Mouse (Mus musculus) left cerebral cortex, adult 18-20 months (tissue): ENCODE measurements around the gene Calcrl. TPM values are rescaled to one million over a fixed set of nuclear protein-coding genes. Genes with fewer than 3 reads are reported as not detected.

ENCODE experiments used
- DNase-seq, 2 experiments: peaks; one replicate each; pipeline ENCODE4 v3.0.0; 2021 to 2022; ENCODE audit warnings: low spot score in 2 of 2, mixed read lengths in 1 of 2
- total RNA-seq, 2 experiments: library from RNA; stranded (reverse); gene quantifications; 2 replicates each; pipeline ENCODE4 v1.2.3; 2021

Gene Calcrl
- total RNA-seq, 2 experiments from 2014 or later, result 3.7 to 5.9 TPM

DNA sequence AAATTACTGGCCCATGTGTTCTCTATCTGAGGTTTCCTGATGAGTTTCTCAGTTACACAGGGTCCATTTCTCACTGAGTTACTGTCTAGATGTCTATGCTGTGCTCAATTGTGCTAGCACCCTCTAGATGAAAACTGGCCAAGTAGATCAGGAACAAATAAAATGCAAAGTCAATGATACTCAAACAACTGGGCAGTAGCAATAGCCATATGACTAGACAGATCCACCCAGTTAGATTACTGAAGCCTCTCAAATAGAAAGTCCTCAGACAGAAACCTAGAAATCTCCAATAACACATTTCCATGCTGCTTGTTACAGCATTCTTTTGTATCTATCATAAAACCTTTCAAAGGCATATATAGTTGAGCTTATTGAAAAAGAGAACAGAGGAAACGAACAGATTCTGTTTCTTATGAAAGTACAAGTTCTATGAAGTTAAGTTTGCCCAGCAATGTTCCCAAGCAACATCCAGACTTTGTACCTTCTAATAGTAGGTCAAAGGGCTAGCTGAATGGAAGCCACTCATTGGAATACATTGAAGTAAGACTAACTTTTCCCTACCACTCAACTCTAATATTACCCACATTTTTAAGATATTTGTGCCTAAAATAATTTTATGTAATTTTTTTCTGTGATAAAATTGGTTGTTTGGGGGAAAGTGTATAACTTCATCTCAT, 87.3 kb downstream of the Calcrl start:
- no peak for DNase-seq

DNA sequence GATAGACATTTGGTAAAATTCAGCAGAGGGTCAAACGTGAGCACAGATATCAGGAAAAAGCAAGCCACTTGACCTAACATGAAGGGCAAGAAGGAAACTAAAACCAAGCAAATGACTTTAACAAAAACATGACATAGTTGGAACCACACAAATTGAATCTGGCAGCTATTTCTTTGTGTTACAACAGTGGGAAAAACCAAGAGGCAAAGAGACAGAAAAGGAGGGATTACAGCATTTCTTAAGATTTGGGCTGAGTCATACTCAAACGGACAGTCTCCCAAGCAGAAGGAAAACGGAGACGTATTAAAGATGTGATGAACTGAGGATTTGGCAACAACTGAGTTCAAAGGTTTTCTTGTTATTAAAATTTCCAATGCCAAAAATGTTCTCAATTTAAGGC, 88.9 kb downstream of the Calcrl start:
- DNase-seq, result no peak

DNA sequence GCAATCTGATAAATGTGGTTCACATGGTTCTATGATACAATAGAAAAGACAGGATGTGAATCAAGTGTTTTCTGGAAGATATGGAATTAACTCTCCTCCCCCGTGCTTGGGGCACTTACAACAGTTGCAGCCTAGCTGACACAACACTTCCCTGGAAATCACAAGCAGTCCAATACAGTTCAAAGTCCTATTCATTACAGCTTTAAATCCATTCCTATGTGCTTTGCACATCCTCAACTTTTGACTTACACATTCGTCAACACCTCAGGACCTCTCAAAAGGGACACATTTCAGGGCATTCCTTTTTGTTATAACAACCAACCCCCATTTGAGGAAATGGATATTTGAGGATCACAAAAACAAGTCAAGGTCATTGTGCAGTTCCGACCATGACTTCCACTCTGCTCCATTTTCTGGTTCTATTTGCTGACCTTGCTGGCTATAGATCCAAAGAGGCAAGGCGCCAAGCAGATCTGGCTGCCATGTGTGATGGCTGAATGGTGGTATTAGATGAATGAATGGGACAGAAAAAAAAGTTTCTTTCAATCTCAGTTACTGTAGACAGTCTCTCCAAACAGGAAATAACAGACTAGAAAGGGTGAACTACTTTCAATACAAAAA, 108.9 kb downstream of the Calcrl start:
- no peak for DNase-seq

DNA sequence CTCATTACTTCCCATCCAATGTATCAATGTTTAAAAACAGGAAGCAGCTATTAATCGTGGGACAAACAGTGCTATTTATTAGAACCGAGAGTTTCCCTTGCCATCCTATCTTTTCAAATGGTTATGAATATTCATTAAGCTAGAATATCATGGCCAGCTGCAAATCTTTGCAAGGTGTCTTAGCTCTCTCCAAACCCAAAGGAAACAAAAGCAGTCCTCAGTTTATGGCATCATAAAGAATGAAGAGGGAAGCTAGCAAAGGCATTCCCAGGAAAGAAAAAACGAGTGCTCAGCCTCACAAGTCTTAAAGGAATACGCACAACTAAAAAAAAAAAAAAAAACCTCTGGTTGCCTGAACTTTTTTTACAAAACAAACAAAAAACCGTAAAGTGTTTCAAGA, 128.7 kb downstream of the Calcrl start:
- DNase-seq, result no peak

DNA sequence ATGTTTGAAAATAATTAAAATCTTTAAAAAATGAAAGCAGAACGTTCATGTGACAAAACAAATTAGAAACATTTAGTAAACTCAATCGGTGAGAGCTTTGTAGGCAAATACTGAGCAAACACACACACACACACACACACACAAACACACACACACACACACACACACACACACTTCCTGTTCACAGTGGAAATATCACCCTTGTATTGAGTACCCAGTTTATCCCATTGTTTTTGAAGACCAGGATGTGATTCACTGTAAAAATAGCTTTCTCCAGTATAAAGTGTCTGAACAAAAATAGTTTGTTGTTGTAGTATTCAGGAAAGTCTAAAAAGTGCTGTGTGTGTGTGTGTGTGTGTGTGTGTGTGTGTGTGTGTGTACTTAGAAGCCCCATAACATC, 130.1 kb downstream of the Calcrl start:
- no peak for DNase-seq

DNA sequence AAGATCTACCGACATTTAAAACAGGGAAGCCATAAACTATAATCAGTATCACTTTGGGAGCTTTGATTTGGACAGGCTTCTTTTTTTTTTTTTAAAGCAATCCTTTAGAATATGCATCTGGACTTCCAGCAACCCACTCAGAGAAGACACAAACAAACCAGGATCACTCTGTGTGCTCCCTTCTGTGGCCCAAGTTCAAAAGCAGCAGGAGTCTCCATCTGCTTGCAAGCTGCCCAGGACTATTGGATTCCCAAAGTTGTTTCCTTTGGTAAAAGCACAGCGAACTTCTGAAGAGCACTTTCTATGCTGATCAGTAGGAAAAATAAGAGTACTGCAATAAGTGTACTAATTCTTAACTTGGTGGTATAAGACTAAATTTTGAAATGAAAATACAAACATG, 130.6 kb downstream of the Calcrl start:
- DNase-seq, result no peak

DNA sequence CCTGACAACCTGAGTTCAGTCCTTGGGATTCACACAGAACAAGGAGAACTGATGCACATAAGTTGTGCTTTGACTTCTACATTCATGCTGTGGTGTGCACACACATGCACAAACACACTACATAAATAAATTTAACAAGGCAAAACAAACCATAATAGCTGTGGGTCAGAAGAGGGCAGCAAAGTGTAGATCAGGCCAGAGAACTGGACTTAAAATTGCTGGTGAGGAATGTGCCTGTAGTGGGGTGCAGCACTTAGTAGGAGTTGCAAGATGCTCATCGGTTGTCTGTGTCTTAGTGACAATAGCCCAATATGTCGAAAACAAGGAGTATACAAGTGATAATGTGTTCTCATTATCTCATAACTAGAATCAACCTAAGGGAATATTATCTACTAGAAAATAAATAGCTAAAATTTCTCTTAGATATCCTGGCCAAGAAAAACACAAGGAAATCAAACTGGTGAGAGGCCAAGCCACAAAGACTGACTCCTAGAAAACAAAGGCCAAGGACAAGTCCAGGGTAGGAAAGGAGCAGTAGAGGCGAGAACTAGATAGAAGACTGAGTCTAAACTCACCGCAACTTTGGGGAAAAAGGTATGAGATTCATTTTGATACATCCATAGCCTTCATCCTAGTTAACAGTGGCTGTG, 132.7 kb downstream of the Calcrl start:
- no peak for DNase-seq

DNA sequence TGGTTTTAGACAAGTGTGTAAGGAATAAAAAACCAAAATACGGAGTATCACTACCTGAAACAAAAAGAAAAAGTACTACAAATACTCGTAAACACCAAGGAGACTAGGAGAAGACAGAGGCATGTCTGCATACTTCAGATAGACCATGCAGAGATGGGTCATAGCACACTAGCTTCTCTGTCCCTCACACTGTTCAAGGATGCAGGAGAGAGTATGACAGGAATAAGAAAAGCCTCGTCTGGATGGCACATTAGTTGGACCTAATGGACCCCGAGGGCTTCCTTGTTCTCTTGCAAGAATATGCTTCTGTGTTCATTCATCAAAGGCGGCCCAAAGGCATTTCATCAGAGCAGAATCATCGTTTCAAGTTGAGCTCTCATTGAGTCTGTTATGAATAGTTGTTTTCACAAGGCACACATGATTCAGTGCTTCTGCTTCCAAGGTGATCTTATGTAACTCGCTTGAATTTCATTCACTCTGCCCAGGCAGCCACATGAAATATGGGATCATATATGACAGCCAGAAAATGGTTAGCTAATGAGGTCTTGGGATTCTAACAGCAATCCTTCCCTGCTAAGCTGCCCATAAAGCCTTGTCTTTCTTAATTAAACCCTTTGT, 136.2 kb downstream of the Calcrl start:
- no peak for DNase-seq

Other genes starting within 250 kb of the Calcrl start
- gene Tfpi, start 51.4 kb upstream of the Calcrl start, total RNA-seq, result 1 to 10 TPM; 4.8 to 5.2 TPM
- 10 to 100 TPM; 59.5 to 62.9 TPM for gene Ctnnd1, start 225.4 kb upstream of the Calcrl start, total RNA-seq
- gene Btbd18, start 233.7 kb upstream of the Calcrl start, total RNA-seq, result not detected
- gene Selenoh, start 245.4 kb upstream of the Calcrl start, total RNA-seq, result 10 to 100 TPM; 28.9 to 37.9 TPM